Mouse (Mus musculus): ENCODE measurements around the gene Gkap1. TPM values are rescaled to one million over a fixed set of nuclear protein-coding genes. Genes with fewer than 3 reads are reported as not detected.

The Gkap1 gene
- polyA plus RNA-seq, 1 experiment from 2014 or later = 48.5 TPM

DNA sequence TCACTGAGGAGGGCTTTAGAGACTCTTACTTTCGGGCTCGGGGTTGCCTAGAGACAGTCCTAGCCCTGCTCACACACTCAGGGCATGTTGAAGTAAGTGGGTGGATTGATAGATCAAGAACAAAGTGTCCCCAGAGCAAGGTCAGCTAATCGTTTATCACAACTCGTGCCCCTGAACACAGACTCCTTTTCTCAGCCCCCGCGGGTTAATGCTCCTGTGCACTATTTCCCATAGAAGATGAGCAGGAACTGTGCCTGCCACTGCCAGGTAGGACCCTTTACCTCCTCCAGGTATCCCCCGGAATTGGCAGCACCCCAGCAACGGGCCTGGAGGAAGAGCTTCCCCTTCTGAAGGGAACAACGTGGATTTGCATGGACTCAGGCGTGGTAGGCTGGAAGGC is 757 bp upstream of the Gkap1 start:
- ATAC-seq (replicated peaks; ENCODE audit: low FRiP score) (no peak), DNase-seq (ENCODE audit: low spot score) (no peak)
- H3K27ac ChIP-seq (ENCODE audit: low read depth, low read length) = no peak overlapping the region
- no peaks in the 10 kb centered on the region for H3K27me3 ChIP-seq (ENCODE audit: control insufficient read depth, insufficient read depth, low read length)
- no peaks in the 10 kb centered on the region for H3K9me3 ChIP-seq (ENCODE audit: control insufficient read depth, low read length)
- H3K4me2 ChIP-seq (ENCODE audit: low read depth, low read length, severe bottlenecking) = no peak overlapping the region
- no peak overlapping the region for H3K4me3 ChIP-seq (ENCODE audit: low read depth, low read length)
- no peak overlapping the region for H3K9ac ChIP-seq (ENCODE audit: low read length)
- H3K36me3 ChIP-seq (ENCODE audit: control insufficient read depth, insufficient read depth, low read length) = no peaks in the 10 kb centered on the region
- 76% methylated on average over 10 of the region's 10 CpGs for WGBS
- H3K4me1 ChIP-seq (replicated peaks; ENCODE audit: control insufficient read depth, insufficient read depth, low read length) = no peaks in the 10 kb centered on the region; the same call in 1 of the 2 replicates

DNA sequence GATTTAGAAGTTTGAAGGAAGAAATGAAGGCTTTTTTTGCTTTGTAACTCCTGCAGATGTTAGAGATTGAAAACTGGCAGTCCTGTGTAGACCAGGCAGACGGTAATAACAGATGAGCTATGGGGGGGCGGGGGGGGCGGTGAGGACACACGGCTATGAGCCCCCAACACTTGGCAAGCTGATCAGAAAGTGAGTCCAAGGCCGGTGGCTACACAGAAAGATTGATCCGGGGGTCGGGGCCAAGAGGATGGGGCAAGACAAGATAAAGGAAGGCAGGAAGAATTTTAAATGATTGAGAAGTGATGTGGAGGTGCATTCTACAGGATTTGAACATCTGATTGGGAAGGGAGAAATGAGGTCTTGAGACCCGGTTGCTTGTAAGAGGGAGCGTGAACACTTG is 423 bp downstream of the Gkap1 start:
- Histone ChIP-seq H3K4me3 (ENCODE audit: low read depth, low read length) (peak overlapping the region; percentile 87), H3K9ac (ENCODE audit: low read length) (peak overlapping the region; percentile 89), H3K27me3 (ENCODE audit: control insufficient read depth, insufficient read depth, low read length) (no peaks in the 10 kb centered on the region), H3K4me1 (replicated peaks; ENCODE audit: control insufficient read depth, insufficient read depth, low read length) (no peaks in the 10 kb centered on the region; the same call in 1 of the 2 replicates), H3K27ac (ENCODE audit: low read depth, low read length) (no peak overlapping the region), H3K36me3 (ENCODE audit: control insufficient read depth, insufficient read depth, low read length) (no peaks in the 10 kb centered on the region), H3K9me3 (ENCODE audit: control insufficient read depth, low read length) (no peaks in the 10 kb centered on the region), H3K4me2 (ENCODE audit: low read depth, low read length, severe bottlenecking) (peak overlapping the region; percentile 82)
- ATAC-seq (replicated peaks; ENCODE audit: low FRiP score) (no peak), DNase-seq (ENCODE audit: low spot score) (no peak)
- WGBS = 23% methylated on average over 9 of the region's 9 CpGs

DNA sequence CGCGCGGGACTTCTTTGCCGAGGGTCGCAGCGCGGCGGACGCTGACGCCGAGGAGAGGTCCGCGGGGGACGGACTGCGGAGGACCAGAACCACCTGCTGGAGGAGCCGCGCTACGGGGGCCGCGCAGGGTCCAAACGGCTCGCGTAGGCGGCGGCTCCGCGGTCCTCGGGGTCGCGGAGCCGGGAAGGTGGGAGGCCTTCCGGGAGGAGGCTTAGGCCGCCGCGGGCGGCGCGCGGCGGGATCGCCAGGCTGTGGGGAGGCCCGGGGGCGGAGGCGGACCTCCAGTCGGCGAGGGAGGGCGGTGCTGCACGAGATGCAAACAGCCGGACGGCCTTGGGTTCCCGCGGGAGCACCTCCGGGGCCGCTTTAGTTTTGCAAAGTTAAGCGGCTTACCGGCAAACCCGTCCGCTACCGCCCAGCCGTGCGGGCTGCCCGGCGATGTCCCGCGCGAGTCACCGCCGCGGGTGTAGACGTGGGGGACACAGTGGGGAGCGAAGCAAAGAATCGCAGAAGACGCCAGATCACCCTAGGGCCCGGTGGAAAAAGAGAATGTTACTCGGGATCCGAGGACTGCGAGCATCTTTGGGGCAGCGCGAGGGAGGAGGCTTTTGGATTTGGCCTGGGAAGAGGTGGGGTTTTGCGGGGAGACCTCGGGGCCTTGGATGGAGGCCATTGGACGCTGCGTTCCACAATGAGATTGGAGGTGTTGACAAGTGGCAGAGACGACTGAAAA is 1.1 kb downstream of the Gkap1 start:
- H3K36me3 ChIP-seq (ENCODE audit: control insufficient read depth, insufficient read depth, low read length) = no peaks in the 10 kb centered on the region
- DNase-seq (ENCODE audit: low spot score) (peak; percentile 89), ATAC-seq (replicated peaks; ENCODE audit: low FRiP score) (peak; percentile 86)
- under 1% methylated on average over 82 of the region's 84 CpGs for WGBS
- H3K4me1 ChIP-seq (replicated peaks; ENCODE audit: control insufficient read depth, insufficient read depth, low read length) = no peaks in the 10 kb centered on the region; the same call in 1 of the 2 replicates
- H3K4me2 ChIP-seq (ENCODE audit: low read depth, low read length, severe bottlenecking) = peak overlapping the region; percentile 82
- peak overlapping the region; percentile 82 for H3K27ac ChIP-seq (ENCODE audit: low read depth, low read length)
- H3K27me3 ChIP-seq (ENCODE audit: control insufficient read depth, insufficient read depth, low read length) = no peaks in the 10 kb centered on the region
- no peaks in the 10 kb centered on the region for H3K9me3 ChIP-seq (ENCODE audit: control insufficient read depth, low read length)
- H3K9ac ChIP-seq (ENCODE audit: low read length) = peak overlapping the region; percentile 89
- peak overlapping the region; percentile 87 for H3K4me3 ChIP-seq (ENCODE audit: low read depth, low read length)

DNA sequence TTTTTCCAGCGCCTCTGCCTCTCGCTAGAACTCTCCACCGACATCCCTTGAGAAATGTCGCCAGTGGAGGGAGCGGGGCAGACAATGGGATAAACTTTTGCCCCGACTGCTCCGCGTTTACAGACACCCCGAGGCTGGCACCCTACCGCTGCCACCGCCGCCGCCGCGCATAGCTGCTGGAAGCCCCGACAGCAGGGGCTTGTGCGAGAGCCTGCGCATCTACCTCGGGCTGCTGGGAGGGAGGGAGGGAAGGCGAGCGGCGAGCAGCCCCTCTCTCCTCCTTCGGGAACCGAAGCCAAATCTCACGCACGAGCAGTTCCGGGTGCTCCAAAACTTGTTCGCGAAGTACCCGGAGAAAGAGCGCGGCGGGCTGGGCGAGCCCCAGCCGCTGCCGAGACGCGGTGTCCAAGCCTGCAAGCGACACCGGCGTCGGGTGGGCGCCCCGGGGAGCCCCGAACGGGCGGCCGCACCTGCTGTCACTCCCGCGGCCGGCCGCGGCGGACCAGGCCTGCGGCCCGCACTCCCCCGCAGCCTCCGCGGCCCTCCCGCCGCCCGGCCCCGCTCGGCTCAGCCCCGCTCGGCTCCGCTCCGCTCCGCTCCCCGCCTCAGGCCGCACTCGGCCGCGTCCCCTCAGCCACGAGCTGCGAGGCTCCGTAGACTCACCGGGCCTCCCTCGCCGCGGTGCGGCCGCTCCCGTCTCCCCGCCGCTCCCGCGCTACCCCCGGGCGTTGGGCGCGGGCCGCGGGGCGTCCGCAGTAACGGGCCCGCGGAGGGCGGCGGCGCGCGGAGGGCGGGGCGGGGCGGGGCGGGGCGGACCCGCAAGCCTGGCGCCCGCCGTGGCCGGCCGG is 1.9 kb downstream of the Gkap1 start:
- ATAC-seq (replicated peaks; ENCODE audit: low FRiP score) = peak; percentile 64
- Histone ChIP-seq H3K36me3 (ENCODE audit: control insufficient read depth, insufficient read depth, low read length) (no peaks in the 10 kb centered on the region), H3K9me3 (ENCODE audit: control insufficient read depth, low read length) (no peaks in the 10 kb centered on the region), H3K9ac (ENCODE audit: low read length) (peak overlapping the region; percentile 89), H3K27me3 (ENCODE audit: control insufficient read depth, insufficient read depth, low read length) (no peaks in the 10 kb centered on the region), H3K4me3 (ENCODE audit: low read depth, low read length) (peak overlapping the region; percentile 87), H3K27ac (ENCODE audit: low read depth, low read length) (peak overlapping the region; percentile 82), H3K4me2 (ENCODE audit: low read depth, low read length, severe bottlenecking) (peak overlapping the region; percentile 82), H3K4me1 (replicated peaks; ENCODE audit: control insufficient read depth, insufficient read depth, low read length) (no peaks in the 10 kb centered on the region; the same call in 1 of the 2 replicates)
- WGBS = under 1% methylated on average over 108 of the region's 115 CpGs
- DNase-seq (ENCODE audit: low spot score) = peak; percentile 77

DNA sequence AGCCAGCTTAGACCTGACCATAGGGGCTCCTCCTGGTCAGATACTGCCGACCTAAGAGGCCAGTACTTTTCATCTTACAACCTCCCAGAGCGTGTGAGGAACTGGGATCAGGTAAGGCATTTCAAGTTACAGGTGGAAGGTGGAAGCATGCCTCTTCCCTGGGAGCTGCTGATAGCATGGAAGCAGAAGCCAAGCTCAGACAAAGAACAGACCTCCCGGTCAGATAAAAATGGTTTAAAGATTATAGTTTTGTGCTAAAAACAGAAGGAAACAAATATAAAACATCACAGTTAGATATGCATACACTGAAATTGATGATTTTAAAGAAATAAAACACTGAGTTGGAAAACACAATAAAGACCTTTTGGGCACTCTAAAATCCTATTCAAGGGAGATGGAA is 8.6 kb downstream of the Gkap1 start:
- Histone ChIP-seq H3K9ac (ENCODE audit: low read length) (no peak overlapping the region), H3K27ac (ENCODE audit: low read depth, low read length) (no peak overlapping the region), H3K9me3 (ENCODE audit: control insufficient read depth, low read length) (no peaks in the 10 kb centered on the region), H3K4me1 (replicated peaks; ENCODE audit: control insufficient read depth, insufficient read depth, low read length) (no peaks in the 10 kb centered on the region), H3K36me3 (ENCODE audit: control insufficient read depth, insufficient read depth, low read length) (peaks cover 3% of the 10 kb centered on the region; the same call in 1 of the 2 replicates), H3K4me3 (ENCODE audit: low read depth, low read length) (no peak overlapping the region), H3K27me3 (ENCODE audit: control insufficient read depth, insufficient read depth, low read length) (no peaks in the 10 kb centered on the region), H3K4me2 (ENCODE audit: low read depth, low read length, severe bottlenecking) (no peak overlapping the region)
- 85% methylated on average over 3 of the region's 3 CpGs for WGBS
- ATAC-seq (replicated peaks; ENCODE audit: low FRiP score) = no peak
- DNase-seq (ENCODE audit: low spot score) = no peak

DNA sequence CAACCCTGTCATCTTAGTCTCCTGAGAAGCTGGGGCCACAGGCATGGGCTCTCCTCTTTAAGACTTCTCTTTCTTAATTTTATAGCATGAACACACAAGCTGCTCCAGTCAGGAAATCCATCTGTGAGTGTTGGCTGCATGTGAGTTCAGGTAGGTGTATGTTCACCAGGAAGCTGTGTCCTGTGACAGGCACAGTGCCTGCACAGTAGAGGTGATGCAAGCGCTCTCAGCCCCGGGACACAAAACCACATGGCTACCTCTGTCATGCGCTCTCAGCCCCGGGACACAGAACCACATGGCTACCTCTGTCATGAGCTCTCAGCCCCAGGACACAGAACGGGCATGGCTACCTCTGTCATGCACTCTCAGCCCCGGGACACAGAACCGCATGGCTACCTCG is 12.0 kb downstream of the Gkap1 start:
- WGBS = 85% methylated on average over 8 of the region's 8 CpGs
- Histone ChIP-seq H3K4me2 (ENCODE audit: low read depth, low read length, severe bottlenecking) (no peak overlapping the region), H3K9me3 (ENCODE audit: control insufficient read depth, low read length) (no peaks in the 10 kb centered on the region), H3K9ac (ENCODE audit: low read length) (no peak overlapping the region), H3K4me1 (replicated peaks; ENCODE audit: control insufficient read depth, insufficient read depth, low read length) (no peaks in the 10 kb centered on the region), H3K27me3 (ENCODE audit: control insufficient read depth, insufficient read depth, low read length) (no peaks in the 10 kb centered on the region), H3K27ac (ENCODE audit: low read depth, low read length) (no peak overlapping the region), H3K4me3 (ENCODE audit: low read depth, low read length) (no peak overlapping the region), H3K36me3 (ENCODE audit: control insufficient read depth, insufficient read depth, low read length) (peaks cover 3% of the 10 kb centered on the region; the same call in 1 of the 2 replicates)
- no peak for ATAC-seq (replicated peaks; ENCODE audit: low FRiP score)
- no peak for DNase-seq (ENCODE audit: low spot score)

DNA sequence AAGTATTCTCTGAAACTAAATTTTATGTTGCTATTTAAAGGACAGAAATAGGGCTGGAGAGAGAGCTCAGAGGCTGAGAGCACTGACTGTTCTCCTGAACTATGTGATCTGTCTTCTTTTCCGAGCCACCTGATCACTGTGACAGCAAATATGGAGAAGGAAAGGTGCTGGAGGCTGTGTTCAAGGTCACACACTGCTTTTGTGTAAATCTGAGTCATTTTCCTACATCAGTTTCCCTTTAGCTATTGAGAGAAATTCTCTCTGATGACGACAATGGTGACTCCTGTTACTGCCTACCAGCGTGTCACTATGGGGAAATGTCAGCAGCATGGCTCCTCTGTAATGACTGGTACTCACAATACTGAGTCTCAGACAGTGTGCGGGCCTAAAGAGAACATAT is 13.8 kb downstream of the Gkap1 start:
- Histone ChIP-seq H3K27ac (ENCODE audit: low read depth, low read length) (no peak overlapping the region), H3K4me3 (ENCODE audit: low read depth, low read length) (no peak overlapping the region), H3K9me3 (ENCODE audit: control insufficient read depth, low read length) (no peaks in the 10 kb centered on the region), H3K4me1 (replicated peaks; ENCODE audit: control insufficient read depth, insufficient read depth, low read length) (no peaks in the 10 kb centered on the region), H3K9ac (ENCODE audit: low read length) (no peak overlapping the region), H3K36me3 (ENCODE audit: control insufficient read depth, insufficient read depth, low read length) (peaks cover 3% of the 10 kb centered on the region; the same call in 1 of the 2 replicates), H3K4me2 (ENCODE audit: low read depth, low read length, severe bottlenecking) (no peak overlapping the region), H3K27me3 (ENCODE audit: control insufficient read depth, insufficient read depth, low read length) (no peaks in the 10 kb centered on the region)
- WGBS = 91% methylated on average over 4 of the region's 4 CpGs
- ATAC-seq (replicated peaks; ENCODE audit: low FRiP score) (no peak), DNase-seq (ENCODE audit: low spot score) (no peak)

DNA sequence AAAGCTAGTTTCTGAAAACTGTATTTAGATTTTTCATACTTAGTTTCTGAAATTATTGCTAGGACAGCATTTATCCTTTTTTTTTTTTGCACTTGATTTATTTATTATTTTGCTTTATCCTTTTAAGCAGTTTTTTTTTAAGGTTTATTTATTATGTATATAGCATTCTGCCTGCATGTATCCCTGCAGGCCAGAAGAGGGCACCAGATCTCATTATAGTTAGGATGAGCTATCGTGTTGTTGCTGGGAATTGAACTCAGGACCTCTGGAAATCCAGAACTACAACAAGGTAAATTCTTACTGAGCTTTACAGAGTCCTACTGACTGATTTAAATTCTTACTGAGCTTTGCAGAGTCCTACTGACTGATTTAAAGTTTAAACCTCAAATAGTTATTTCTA is 22.2 kb downstream of the Gkap1 start:
- ATAC-seq (replicated peaks; ENCODE audit: low FRiP score) = no peak
- H3K36me3 ChIP-seq (ENCODE audit: control insufficient read depth, insufficient read depth, low read length) = no peaks in the 10 kb centered on the region
- no peak for DNase-seq (ENCODE audit: low spot score)
- no peaks in the 10 kb centered on the region for H3K9me3 ChIP-seq (ENCODE audit: control insufficient read depth, low read length)
- no peaks in the 10 kb centered on the region for H3K4me1 ChIP-seq (replicated peaks; ENCODE audit: control insufficient read depth, insufficient read depth, low read length)
- H3K27me3 ChIP-seq (ENCODE audit: control insufficient read depth, insufficient read depth, low read length) = no peaks in the 10 kb centered on the region
- no peak overlapping the region for H3K4me2 ChIP-seq (ENCODE audit: low read depth, low read length, severe bottlenecking)
- no peak overlapping the region for H3K27ac ChIP-seq (ENCODE audit: low read depth, low read length)
- H3K9ac ChIP-seq (ENCODE audit: low read length) = no peak overlapping the region
- H3K4me3 ChIP-seq (ENCODE audit: low read depth, low read length) = no peak overlapping the region
- WGBS = 92% methylated on average over 1 of the region's 1 CpGs

All from forebrain, embryonic 11.5 days (tissue).